Mouse (Mus musculus) midbrain, embryonic 11.5 days (tissue): ENCODE measurements around the gene Prom1. TPM values are rescaled to one million over a fixed set of nuclear protein-coding genes. Genes with fewer than 3 reads are reported as not detected.
"Not testable (repeated sequence)": the region's sequence is repeated elsewhere in the genome, so short reads cannot be mapped to it uniquely, and the experiment has no call there.

Experiments used
- ATAC-seq: fragments of 200-750 bp; cut with Nextera tagmentation; 2 replicates; pipeline ENCODE4 v1.8.0; 2017; ENCODE audit warnings: moderate TSS enrichment, moderate library complexity; ENCODE audit not compliant: low FRiP score
- DNase-seq: peaks from one replicate; pipeline ENCODE4 v3.0.0; 2015; ENCODE audit warnings: low spot score; ENCODE audit errors: missing footprints
- H3K27ac ChIP-seq: fragments of 300-500 bp; sonication (generic); 2 replicates; pipeline ENCODE4 v1.5.1; 2014; ENCODE audit warnings: low read depth, low read length
- H3K27me3 ChIP-seq: fragments of 300-500 bp; sonication (generic); 2 replicates; pipeline ENCODE4 v1.6.1; 2014; ENCODE audit warnings: mild to moderate bottlenecking, low read length, moderate library complexity, mixed read lengths; ENCODE audit not compliant: control insufficient read depth, insufficient read depth
- H3K36me3 ChIP-seq: fragments of 300-500 bp; sonication (generic); 2 replicates; pipeline ENCODE4 v1.6.1; 2014; ENCODE audit warnings: mild to moderate bottlenecking, low read length, moderate library complexity, mixed read lengths; ENCODE audit not compliant: control insufficient read depth, insufficient read depth
- H3K4me1 ChIP-seq: fragments of 300-500 bp; sonication (generic); 2 replicates; pipeline ENCODE4 v1.6.1; 2014; ENCODE audit warnings: low read length; ENCODE audit not compliant: control insufficient read depth, insufficient read depth
- H3K4me2 ChIP-seq: fragments of 300-500 bp; sonication (generic); 2 replicates; pipeline ENCODE4 v1.6.1; 2014; ENCODE audit warnings: mild to moderate bottlenecking, moderate library complexity
- H3K4me3 ChIP-seq: fragments of 300-500 bp; sonication (generic); 2 replicates; pipeline ENCODE4 v1.5.1; 2014; ENCODE audit warnings: low read depth, low read length
- H3K9ac ChIP-seq: fragments of 300-500 bp; sonication (generic); 2 replicates; pipeline ENCODE4 v1.6.1; 2014; ENCODE audit warnings: low read length
- H3K9me3 ChIP-seq: fragments of 300-500 bp; sonication (generic); 2 replicates; pipeline ENCODE4 v1.6.1; 2016; ENCODE audit warnings: low read length; ENCODE audit not compliant: control insufficient read depth
- WGBS: fragments of 180-500 bp; shearing (Covaris S2); extraction: QIAGEN DNeasy Blood & Tissue Kit; methylation state at CpG from one replicate; pipeline ENCODE4 v1.1.7; 2014; 5-methylcytosine and 5-hydroxymethylcytosine counted together
- polyA plus RNA-seq: library from polyadenylated mRNA; unstranded; fragments of >200 nt; fragmentation: Nextera tagmentation; extraction: Ambion mirVana; gene quantifications from 2 replicates; pipeline ENCODE4 v1.2.1, GENCODE M21; 2014

The Prom1 gene
- polyA plus RNA-seq: 171 and 176 TPM in 2 replicates

DNA sequence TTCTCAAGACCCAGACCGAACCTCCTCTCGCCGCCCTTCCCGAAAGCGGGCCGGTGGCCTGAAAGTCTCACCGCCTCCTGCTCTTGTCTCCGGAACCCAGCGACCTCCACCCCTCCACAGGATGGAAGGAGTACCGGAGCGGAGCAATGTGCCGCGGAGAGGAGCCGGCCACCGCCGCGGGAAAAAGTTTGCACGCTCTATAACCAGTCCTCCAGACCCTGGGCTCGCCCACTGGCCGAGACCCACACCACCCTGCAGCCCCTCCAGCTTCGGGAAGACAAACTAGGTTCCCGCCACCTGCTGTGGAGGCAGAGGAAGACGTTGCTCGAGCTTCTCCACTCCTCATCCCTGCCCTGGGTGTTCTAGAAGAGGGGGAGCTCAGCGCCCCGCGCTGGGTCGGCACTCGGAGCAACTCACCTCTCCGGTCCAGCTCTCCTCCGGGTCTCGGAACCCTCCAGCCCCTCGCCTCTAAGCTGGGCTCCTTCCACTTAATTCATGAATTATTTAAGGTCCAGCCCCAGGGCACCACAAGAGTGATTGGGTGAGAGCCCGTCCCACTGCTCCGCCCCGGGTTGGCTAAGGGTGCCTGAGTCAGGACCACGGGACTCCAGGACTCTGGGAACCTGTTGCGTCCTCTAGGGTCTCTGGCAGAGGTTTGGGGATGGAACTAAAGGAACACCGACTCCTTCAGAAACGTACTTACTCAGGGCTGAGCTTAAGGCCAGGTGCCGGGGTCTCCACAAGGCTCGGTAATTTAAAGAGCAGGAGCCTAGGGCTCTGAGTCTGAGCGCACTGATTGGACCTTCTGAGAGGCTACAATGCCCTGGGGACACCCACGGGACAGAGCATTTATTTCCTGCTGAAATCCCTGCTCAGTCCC, at the start of gene Prom1:
Prom1 (minus strand) TSS at position 802 of the 880 bp plus-strand sequence.
- H3K4me2 ChIP-seq: peak within 1 kb of the TSS; percentile 58
- peak within 1 kb of the TSS; percentile 95 for H3K9ac ChIP-seq
- no peaks in the 10 kb centered on the region for H3K9me3 ChIP-seq
- H3K4me3 ChIP-seq: peak within 1 kb of the TSS; percentile 72
- ATAC-seq (peak; percentile 80), DNase-seq (peak; percentile 95)
- H3K4me1 ChIP-seq: peaks cover 13% of the 10 kb centered on the region
- WGBS: under 1% methylated on average over 44 of the region's 44 CpGs
- no peaks in the 10 kb centered on the region for H3K27me3 ChIP-seq
- H3K27ac ChIP-seq: peak within 1 kb of the TSS; percentile 91
- no peaks in the 10 kb centered on the region for H3K36me3 ChIP-seq

DNA sequence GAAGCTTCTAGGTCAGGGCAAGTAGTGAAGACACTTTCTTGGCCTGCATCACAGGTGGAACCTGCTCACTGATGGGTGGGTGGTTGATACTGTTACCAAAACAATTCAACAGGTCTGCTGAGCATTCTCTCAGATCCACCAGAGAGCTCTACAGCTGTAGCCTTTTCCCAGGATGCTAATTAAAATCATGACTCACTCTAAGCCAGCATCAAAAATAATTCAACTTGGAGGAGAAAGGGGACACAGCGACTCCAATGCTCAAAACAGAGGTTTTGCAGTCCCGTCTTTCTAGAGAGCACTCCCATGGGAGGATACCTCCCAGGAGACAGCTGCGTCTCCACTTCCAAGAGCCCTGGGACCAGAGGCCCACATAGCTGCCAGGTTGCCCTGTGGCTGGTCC, 45.9 kb upstream of the Prom1 start:
- Histone ChIP-seq H3K9me3 (no peaks in the 10 kb centered on the region), H3K4me3 (no peak overlapping the region), H3K36me3 (no peaks in the 10 kb centered on the region), H3K9ac (no peak overlapping the region), H3K4me2 (no peak overlapping the region), H3K4me1 (no peaks in the 10 kb centered on the region), H3K27ac (no peak overlapping the region), H3K27me3 (no peaks in the 10 kb centered on the region)
- DNase-seq (no peak), ATAC-seq (no peak)
- WGBS: 86% methylated on average over 3 of the region's 3 CpGs

- Histone ChIP-seq H3K9me3 (no peaks in the 10 kb centered on the region), H3K27me3 (no peaks in the 10 kb centered on the region), H3K27ac (no peak overlapping the region), H3K9ac (no peak overlapping the region), H3K4me1 (no peaks in the 10 kb centered on the region), H3K4me3 (no peak overlapping the region), H3K4me2 (no peak overlapping the region), H3K36me3 (no peaks in the 10 kb centered on the region)
- WGBS: 87% methylated on average over 6 of the region's 6 CpGs
- ATAC-seq (no peak), DNase-seq (no peak)
Measured at GRCm38 (mm10) chr5:44146437-44147332, 44.9 kb upstream of the Prom1 start.

- Histone ChIP-seq H3K9ac (no peak overlapping the region), H3K9me3 (no peaks in the 10 kb centered on the region), H3K27ac (no peak overlapping the region), H3K27me3 (no peaks in the 10 kb centered on the region), H3K4me2 (no peak overlapping the region), H3K4me1 (no peaks in the 10 kb centered on the region), H3K4me3 (no peak overlapping the region), H3K36me3 (no peaks in the 10 kb centered on the region)
- ATAC-seq (no peak), DNase-seq (no peak)
- 32% methylated on average over 8 of the region's 8 CpGs for WGBS
Measured at GRCm38 (mm10) chr5:44143467-44144235, 41.8 kb upstream of the Prom1 start.

GRCm38 (mm10) chr5:44127487-44127886, 25.7 kb upstream of the Prom1 start:
- no peaks in the 10 kb centered on the region for H3K27me3 ChIP-seq
- no peak overlapping the region for H3K4me2 ChIP-seq
- H3K4me1 ChIP-seq: no peaks in the 10 kb centered on the region
- H3K27ac ChIP-seq: no peak overlapping the region
- DNase-seq (no peak), ATAC-seq (no peak)
- WGBS: 71% methylated on average over 4 of the region's 4 CpGs
- H3K9me3 ChIP-seq: no peaks in the 10 kb centered on the region
- no peaks in the 10 kb centered on the region for H3K36me3 ChIP-seq
- no peak overlapping the region for H3K4me3 ChIP-seq
- H3K9ac ChIP-seq: no peak overlapping the region

GRCm38 (mm10) chr5:44126574-44126973, 24.7 kb upstream of the Prom1 start:
- WGBS: 89% methylated on average over 8 of the region's 8 CpGs
- H3K4me1 ChIP-seq, H3K4me3 ChIP-seq, H3K4me2 ChIP-seq, ATAC-seq, DNase-seq, H3K36me3 ChIP-seq, H3K27ac ChIP-seq, H3K9me3 ChIP-seq, H3K27me3 ChIP-seq, H3K9ac ChIP-seq: not testable (repeated sequence)

- 95% methylated on average over 2 of the region's 2 CpGs for WGBS
- H3K27ac ChIP-seq: no peak overlapping the region
- no peaks in the 10 kb centered on the region for H3K4me1 ChIP-seq
- no peak overlapping the region for H3K4me2 ChIP-seq
- no peak overlapping the region for H3K9ac ChIP-seq
- DNase-seq (no peak), ATAC-seq (no peak)
- H3K9me3 ChIP-seq: no peaks in the 10 kb centered on the region
- no peaks in the 10 kb centered on the region for H3K36me3 ChIP-seq
- no peaks in the 10 kb centered on the region for H3K27me3 ChIP-seq
- H3K4me3 ChIP-seq: no peak overlapping the region
Measured at GRCm38 (mm10) chr5:44121390-44121789, 19.6 kb upstream of the Prom1 start.

GRCm38 (mm10) chr5:44113138-44113537, 11.3 kb upstream of the Prom1 start:
- no peak overlapping the region for H3K4me2 ChIP-seq
- DNase-seq (no peak), ATAC-seq (no peak)
- H3K4me1 ChIP-seq: no peaks in the 10 kb centered on the region
- 88% methylated on average over 2 of the region's 2 CpGs for WGBS
- no peak overlapping the region for H3K9ac ChIP-seq
- H3K27me3 ChIP-seq: no peaks in the 10 kb centered on the region
- H3K27ac ChIP-seq: no peak overlapping the region
- H3K9me3 ChIP-seq: no peaks in the 10 kb centered on the region
- no peak overlapping the region for H3K4me3 ChIP-seq
- no peaks in the 10 kb centered on the region for H3K36me3 ChIP-seq
